Mouse (Mus musculus) embryonic stem cell, embryonic (primary cell): ENCODE data around the gene Rasgrp1.

ENCODE experiments used
- CTCF ChIA-PET, 4 experiments: fragments of 300-600 bp in 2 of 4; fragments of 350-600 bp in 2 of 4; sonication (Branson Sonifier 250); formaldehyde crosslinking; loops; one replicate each; lab custom pipeline; 2022; ENCODE audit warnings: inconsistent platforms in 2 of 4; lab: Charles Lee
- POLR2A ChIA-PET, 4 experiments: fragments of 300-600 bp in 2 of 4; fragments of 350-600 bp in 2 of 4; sonication (Branson Sonifier 250); formaldehyde crosslinking; loops; one replicate each; lab custom pipeline; 2022; ENCODE audit warnings: antibody characterized with exemption in 4 of 4, inconsistent platforms in 1 of 4; lab: Charles Lee

Gene Rasgrp1

DNA sequence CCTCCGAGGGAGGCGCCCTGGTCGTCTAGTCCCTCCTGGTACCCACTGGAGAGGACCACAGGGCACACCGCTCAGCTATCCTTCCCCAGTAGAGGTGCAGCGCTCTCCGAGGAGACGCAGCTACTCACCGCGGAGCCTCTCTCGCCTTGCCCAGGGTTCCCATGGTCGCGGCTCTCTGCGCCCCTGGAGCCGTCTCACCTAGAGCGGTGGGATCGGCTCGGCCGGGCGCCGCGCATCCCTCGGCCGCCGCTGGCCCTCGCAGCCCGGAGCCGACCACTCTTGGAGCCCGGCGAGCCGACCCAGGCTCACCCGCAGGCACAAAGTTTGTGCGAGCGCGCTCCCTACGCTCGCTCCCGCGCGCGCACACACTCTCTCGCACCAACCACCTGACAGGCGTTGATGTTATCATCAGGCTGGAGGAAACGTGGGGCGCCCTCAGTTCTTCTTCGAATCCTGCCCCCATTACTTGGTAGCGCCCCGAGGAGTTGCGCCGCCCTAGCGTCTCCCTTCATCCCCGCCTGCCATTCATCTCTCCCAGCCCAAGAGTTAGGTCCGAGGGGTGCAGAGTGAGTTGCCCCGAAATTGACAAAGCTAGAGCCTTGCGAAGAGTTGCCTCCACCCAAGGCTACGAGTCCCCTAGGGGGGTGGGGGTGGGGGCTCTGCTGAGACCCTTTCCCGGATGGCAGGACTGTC, at the start of gene Rasgrp1:
Gene Rasgrp1, minus strand, starts transcription at position 455 of the 693 bp plus-strand sequence.
- POLR2A ChIA-PET = interaction anchor here in 1 of 4 experiments (1.1 kb wide), 1 partner anchor 21 kb away, joined by 6 read pairs; no protein-coding TSS in a partner anchor
- CTCF ChIA-PET = interaction anchor here in 3 of 4 experiments (0.6 to 2.1 kb wide), 7 partner anchors 9 to 363 kb away, joined by 3 to 7 read pairs (median 4); no protein-coding TSS in a partner anchor

- CTCF ChIA-PET = interaction anchor here in 2 of 4 experiments (0.8 to 1.4 kb wide), 2 partner anchors 16 to 85 kb away, joined by 4 to 5 read pairs; no protein-coding TSS in a partner anchor
- POLR2A ChIA-PET = interaction anchor here in 1 of 4 experiments (1.1 kb wide), 1 partner anchor 10 kb away, joined by 3 read pairs; no protein-coding TSS in a partner anchor
Measured at GRCm38 (mm10) chr2:117389925-117390892, 47.4 kb upstream of the Rasgrp1 start.

GRCm38 (mm10) chr2:117389460-117389859, 46.7 kb upstream of the Rasgrp1 start:
- POLR2A ChIA-PET = no interaction called here
- CTCF ChIA-PET = interaction anchor here in 2 of 4 experiments (0.8 to 1.4 kb wide), 2 partner anchors 15 to 86 kb away, joined by 4 to 5 read pairs; no protein-coding TSS in a partner anchor

GRCm38 (mm10) chr2:117388121-117388520, 45.3 kb upstream of the Rasgrp1 start:
- POLR2A ChIA-PET = no interaction called here
- CTCF ChIA-PET = interaction anchor here in 1 of 4 experiments (0.6 kb wide), 1 partner anchor 63 kb away, joined by 3 read pairs; no protein-coding TSS in a partner anchor

GRCm38 (mm10) chr2:117386981-117387705, 44.3 kb upstream of the Rasgrp1 start:
- ChIA-PET CTCF (no interaction called here), POLR2A (no interaction called here)

GRCm38 (mm10) chr2:117386036-117386590, 43.3 kb upstream of the Rasgrp1 start:
- ChIA-PET CTCF (no interaction called here), POLR2A (interaction anchor here in 1 of 4 experiments (0.5 kb wide), 1 partner anchor 170 kb away, joined by 4 read pairs; no protein-coding TSS in a partner anchor)

DNA sequence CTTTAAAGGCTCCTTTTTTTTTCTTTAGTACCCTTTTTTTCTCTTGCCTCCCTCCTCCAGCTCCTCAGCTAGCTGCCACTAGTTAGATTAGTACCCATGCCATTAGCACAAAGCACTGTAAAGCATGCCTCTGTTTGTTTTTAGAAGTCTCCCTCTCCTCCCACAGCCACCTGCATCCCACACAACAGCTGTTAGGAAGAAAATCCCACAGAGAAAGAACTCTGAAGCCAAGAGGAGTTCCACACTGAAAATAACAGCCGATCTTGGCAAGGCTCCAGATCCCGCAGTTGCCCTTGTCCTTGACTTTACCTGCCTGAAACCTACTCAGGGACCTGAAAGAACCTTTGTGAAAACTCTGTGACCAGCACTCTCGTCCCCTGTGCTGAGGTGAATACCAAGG, 38.5 kb upstream of the Rasgrp1 start:
- CTCF ChIA-PET = no interaction called here
- POLR2A ChIA-PET = no interaction called here

DNA sequence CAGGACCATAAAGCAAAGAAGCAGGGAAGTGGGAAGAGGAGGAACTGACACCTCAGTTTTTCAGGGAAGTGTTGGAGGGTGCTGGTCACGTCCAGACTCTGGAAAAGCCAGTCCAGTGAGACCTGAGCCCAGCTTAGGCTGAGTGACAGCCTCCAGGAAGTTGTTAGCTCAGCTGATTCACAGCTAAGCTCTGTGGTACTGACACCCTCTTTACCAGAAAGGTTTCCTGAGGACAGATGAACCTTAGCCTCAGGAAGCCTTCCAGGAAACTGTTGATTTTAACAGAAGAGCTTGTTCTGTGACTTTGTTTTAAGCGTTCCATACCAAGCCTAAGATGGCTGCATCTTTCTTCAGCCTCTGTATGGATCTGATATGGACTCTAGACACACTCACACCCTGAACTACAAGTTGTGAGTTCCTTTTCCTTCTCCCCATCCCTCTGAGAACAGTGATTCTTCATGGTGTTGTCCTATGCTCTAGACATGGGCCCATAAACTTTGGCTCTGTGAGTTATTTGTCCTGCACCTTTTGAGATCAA, 31.6 kb upstream of the Rasgrp1 start:
- CTCF ChIA-PET = interaction anchor here in 3 of 4 experiments (0.6 to 0.9 kb wide), 4 partner anchors 15 to 829 kb away, joined by 3 to 5 read pairs (median 4); no protein-coding TSS in a partner anchor
- POLR2A ChIA-PET = no interaction called here

DNA sequence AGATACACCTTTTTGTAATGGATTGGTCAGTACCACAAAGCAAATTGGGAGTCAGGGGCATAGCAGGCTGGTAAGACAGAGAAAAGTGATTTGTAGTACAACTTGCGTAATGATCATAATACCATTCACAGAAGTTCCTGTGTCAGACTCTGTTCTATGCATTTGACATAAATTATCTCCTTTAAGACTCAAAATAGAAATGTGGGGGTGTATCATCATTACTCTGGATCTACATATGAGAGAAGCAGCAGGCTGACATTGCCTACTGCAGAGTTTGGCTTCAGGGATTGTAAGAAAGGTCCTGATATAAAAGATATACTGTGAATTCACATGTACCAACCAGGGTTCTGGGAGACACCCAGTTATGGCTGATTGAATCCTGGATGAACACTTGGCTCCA, 28.9 kb upstream of the Rasgrp1 start:
- CTCF ChIA-PET = no interaction called here
- POLR2A ChIA-PET = no interaction called here

DNA sequence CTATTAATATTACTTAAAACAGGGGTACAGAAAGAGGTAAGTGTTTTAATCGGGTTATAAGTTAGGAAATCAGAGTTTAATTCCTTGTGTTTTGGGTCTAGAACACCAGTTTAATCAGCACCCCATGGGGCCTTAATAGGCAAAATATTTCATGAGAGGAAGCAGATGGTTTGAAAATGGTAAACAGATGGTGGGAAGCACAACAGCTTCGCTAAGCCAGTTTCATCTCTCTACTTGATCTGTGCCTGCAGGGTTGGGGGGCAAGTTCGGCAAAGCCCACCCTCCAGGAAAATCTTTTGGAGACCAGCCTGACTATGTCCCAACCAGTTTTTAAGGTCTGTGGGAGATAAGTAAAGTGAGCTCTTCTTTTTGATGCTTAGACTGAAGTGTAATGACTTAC, 23.7 kb upstream of the Rasgrp1 start:
- CTCF ChIA-PET = interaction anchor here in 1 of 4 experiments (1.2 kb wide), 1 partner anchor 28 kb away, joined by 3 read pairs; no protein-coding TSS in a partner anchor
- POLR2A ChIA-PET = no interaction called here

- ChIA-PET POLR2A (interaction anchor here in 1 of 4 experiments (0.8 kb wide), 1 partner anchor 22 kb away, joined by 6 read pairs; the partner anchor contains the start of gene Rasgrp1), CTCF (no interaction called here)
Measured at GRCm38 (mm10) chr2:117364056-117364455, 21.3 kb upstream of the Rasgrp1 start.

DNA sequence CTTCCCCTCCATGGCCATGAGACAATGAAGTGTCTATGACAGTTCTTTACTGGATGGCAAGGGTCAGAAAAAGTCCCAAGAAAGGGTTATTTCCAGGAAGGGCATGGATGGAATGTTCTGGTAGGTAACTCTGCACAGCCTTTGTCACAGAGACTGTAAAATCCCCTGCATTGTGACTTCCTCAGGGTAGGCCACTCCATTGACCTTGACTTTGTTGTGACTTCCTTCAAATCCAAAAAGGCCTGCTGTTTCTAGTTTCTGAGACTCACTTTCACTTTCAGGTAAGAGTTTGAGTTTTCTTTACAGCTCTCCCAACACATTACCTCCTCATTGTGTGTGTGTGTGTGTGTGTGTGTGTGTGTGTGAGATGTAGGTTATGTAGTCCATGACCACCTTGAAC, 15.1 kb upstream of the Rasgrp1 start:
- ChIA-PET POLR2A (no interaction called here), CTCF (interaction anchor here in 1 of 4 experiments (0.5 kb wide), 1 partner anchor 12 kb away, joined by 20 read pairs; no protein-coding TSS in a partner anchor)

DNA sequence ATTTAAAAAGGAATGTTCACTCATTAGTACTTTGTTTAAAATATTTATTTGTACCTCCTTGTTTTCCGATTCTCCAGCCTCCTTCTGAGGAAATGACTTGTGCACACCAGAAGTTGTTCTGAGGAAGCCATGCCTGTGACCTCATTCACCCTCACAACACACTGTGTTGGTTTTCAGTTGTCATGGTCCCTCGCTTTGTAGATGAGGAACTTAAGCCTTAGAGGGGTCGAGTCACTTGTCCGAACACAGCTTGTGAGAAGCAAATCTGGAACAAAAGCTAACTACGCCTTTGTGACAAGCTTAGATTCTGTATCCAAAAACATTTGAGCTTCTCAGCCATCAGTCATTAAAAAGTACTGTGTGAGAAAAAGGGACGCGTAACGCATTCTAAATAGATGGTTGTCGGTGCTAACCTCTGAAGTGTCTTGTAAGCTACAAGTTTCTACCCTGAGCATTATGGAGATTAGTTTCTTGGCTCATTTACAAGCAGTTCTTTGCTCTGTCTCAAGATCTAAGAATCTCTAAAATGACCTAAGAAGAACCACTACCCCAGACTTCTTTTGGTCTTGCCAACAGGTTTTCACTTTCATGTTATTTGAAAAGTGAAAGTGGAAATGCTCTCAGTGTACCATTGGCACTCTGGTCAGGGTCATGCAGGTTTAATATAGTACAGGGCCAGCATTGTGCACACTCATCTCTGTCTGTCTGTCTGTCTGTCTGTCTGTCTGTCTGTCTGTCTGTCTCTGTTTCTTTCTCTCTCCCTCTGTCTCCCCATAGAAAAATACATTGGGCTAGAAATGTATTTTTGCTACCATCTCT, 9.7 kb upstream of the Rasgrp1 start:
- POLR2A ChIA-PET = no interaction called here
- CTCF ChIA-PET = no interaction called here

DNA sequence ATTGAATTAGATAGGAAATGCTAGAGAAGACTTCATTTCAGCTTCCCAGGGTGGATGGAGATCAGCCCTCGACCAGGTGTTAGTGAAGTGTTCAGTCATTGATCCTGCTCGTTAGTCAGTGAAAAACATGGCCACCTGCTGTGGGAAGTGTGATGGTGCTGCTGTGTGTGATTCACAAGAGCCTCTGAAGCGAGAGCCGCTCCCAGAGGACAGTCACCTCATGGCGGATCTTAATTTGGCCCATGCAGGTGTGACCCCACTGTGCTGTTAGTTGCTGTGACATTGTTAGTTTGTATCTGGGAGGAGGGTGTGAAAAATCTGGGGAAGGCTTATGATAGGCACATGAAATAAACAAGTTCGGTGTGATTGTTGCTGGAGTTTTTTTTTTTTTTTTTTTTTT, 7.3 kb upstream of the Rasgrp1 start:
- ChIA-PET CTCF (interaction anchor here in 1 of 4 experiments (0.6 kb wide), 1 partner anchor 191 kb away, joined by 5 read pairs; no protein-coding TSS in a partner anchor), POLR2A (no interaction called here)

DNA sequence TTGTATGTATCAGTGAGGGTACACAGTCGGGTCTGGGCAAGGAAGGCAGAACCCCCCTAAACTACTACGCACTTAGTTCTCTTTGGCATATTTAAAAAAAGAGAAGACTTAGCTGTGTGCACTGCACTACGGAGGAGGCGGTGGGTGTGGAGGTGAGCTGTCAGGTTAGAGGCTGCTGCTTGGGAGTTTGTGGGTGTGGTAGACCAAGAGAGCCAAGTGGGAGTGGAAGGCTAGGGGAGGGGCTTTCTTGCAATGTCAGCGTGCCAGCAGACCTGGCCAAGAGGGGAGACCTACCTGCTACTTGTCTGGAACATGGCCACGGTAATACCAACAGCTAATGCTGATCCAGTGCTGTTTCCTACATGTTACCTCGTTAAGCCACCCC, 431 bp upstream of the Rasgrp1 start:
- ChIA-PET CTCF (interaction anchor here in 3 of 4 experiments (0.5 to 2.1 kb wide), 6 partner anchors 9 to 132 kb away, joined by 3 to 7 read pairs (median 4); no protein-coding TSS in a partner anchor), POLR2A (interaction anchor here in 1 of 4 experiments (1.1 kb wide), 1 partner anchor 21 kb away, joined by 6 read pairs; no protein-coding TSS in a partner anchor)

DNA sequence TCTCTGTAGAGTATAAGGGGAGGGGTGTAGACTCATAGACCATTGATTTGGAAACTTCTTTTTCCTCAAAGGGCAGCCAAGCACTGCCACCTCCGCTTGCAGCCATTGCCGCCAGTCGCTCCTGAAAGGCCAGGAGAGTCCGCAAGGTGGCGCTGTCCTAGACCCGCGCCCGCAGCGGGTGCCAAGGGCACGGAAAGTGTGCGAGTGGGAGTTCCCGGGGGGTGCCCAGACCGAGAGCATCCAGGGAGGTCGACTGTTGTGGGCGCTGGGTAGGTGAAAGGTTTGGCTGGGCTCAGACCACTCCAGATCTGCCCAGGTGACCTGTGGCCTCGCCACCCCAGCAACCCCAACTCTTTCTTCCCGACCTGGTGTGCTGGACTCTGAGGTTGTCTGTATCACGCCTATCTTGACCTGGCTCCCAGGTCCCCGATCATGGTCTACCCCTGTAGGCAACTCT, 683 bp downstream of the Rasgrp1 start:
- CTCF ChIA-PET = interaction anchor here in 3 of 4 experiments (0.5 to 2.1 kb wide), 5 partner anchors 11 to 362 kb away, joined by 3 to 7 read pairs (median 4); no protein-coding TSS in a partner anchor
- POLR2A ChIA-PET = interaction anchor here in 1 of 4 experiments (1.1 kb wide), 1 partner anchor 22 kb away, joined by 6 read pairs; no protein-coding TSS in a partner anchor
